Mouse (Mus musculus) layer of hippocampus, postnatal 25 days (tissue): ENCODE results near the gene Wdr82. TPM values are rescaled to one million over a fixed set of nuclear protein-coding genes. Genes with fewer than 3 reads are reported as not detected.

ENCODE experiments used
- DNase-seq, 2 experiments: peaks; one replicate each; pipeline ENCODE4 v3.0.0; 2022; ENCODE audit warnings: mixed read lengths in 2 of 2, low spot score in 1 of 2; ENCODE audit errors: extremely low spot score in 1 of 2
- total RNA-seq, 2 experiments: library from RNA; stranded (reverse); gene quantifications; 2 replicates each; pipeline ENCODE4 v1.2.3; 2021

The Wdr82 gene
- 100 to 1,000 TPM; 132 to 141 TPM for total RNA-seq

DNA sequence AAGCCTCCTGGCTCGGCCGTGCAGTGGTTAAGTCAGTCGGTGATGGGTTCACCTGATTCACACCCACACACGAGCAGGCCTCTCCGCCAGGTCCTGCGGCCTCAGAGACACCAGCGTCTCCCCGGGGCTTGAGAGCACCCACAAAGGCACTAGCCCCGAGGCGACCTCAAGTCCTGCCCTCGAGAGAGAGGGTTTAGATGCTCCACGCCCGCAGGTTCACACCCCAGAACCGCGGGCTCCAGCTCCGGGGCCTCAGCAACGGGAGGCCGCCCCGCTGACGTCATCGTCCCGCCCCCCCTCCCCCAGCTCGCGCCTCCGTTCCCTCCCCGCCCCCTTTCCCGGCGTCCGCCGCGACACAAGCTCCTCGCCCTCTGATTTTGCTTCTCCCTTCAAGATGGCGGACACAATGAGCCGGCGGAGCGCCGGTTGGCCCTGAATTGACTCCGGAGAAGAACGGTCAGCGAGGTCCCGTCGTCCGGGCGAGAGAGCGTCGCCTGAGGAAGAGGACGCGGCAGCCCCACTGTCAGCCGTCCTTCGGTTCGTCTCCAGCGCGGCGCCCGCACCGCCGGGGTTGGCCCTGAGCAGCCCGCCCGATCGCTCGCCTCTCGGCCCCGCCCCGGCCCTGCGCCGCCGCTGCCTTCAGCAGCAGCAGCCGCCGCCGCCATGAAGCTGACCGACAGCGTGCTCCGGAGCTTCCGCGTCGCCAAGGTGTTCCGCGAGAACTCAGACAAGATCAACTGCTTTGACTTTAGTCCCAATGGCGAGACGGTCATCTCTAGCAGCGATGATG is at the start of gene Wdr82:
Gene Wdr82 (plus strand): TSS at position 373 of the 790 bp plus-strand sequence.
- DNase-seq = peak; percentile 81 to 85

DNA sequence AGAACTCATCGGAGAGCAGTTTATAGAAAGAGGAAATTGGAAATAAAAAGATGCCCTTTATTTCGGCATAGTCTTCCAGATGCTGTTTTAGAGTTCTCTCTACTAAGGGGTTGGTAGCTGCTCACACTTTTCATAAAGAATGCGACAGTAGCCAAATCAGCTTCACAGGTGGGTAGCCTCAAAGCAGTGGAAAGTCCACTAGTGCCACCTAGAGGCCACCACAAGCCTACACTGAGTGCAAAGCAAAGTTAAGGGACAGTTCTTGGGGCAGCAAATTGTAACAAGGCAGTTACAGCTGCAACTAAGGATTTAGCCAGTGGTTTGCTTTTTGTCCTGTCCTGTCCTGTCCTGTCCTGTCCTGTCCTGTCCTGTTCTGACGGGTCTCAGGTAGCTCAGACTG is 47.1 kb upstream of the Wdr82 start:
- peak in 1 of 2 experiments; percentile 51 for DNase-seq

DNA sequence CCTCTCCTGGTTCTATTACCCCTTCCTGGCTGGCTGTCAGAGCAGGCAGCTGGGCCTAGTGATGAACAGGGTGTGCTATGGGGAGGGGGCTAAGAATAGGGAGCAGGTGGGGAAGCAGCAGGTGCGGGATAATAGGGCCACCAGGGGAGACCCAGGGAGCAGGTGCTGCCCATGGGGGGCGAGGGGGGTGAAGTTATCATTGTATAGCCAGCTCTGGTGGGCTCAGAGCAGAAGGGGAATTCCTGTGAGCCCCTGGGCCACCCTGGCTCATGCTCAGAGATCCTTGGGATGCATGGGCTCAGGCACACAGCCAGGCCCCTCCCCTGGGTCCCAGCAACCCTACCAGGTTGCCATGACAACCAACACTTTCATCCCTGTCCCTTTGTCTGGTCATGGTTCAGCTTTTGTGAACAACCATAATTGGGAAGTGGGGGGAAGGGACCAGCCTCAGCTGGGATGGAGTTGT is 43.9 kb upstream of the Wdr82 start:
- no peak for DNase-seq

DNA sequence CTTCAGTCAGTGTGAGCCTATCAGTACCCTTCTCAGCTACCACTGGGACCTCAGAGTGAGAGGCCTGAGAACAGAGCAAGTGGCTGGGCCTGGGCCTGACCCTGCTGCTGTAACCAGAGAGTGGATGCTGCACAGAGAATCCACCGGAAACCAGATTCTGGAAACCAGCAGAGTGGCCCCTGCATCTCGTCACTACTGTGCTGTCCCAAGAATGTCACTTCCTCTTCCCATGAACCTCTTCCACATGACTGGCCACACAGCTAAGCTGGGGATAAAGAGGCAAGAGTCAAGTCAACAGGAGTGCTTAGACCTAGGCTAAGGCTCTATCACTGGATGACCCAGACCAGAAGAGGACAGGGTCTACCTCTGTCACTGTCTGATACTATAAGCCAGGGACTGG is 41.7 kb upstream of the Wdr82 start:
- DNase-seq = no peak

DNA sequence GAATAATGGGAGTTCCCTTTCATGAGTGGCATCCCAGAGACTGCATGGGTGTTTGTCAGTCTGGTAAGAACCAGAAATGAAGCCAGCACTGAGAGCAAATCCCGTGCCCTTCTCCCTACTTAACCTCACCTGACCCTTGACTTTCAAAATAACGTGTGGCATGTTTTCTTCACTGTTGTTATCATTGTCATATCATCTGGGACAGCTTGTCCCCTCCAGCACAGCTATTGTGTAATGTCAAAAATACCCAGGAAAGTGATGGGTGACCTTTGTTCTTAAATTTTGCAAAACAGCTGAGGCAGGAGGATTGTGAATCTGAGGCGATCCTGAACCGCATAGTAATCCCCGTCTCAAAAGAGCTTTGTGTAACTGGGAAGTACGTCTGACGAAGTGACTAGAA is 40.5 kb upstream of the Wdr82 start:
- no peak for DNase-seq

DNA sequence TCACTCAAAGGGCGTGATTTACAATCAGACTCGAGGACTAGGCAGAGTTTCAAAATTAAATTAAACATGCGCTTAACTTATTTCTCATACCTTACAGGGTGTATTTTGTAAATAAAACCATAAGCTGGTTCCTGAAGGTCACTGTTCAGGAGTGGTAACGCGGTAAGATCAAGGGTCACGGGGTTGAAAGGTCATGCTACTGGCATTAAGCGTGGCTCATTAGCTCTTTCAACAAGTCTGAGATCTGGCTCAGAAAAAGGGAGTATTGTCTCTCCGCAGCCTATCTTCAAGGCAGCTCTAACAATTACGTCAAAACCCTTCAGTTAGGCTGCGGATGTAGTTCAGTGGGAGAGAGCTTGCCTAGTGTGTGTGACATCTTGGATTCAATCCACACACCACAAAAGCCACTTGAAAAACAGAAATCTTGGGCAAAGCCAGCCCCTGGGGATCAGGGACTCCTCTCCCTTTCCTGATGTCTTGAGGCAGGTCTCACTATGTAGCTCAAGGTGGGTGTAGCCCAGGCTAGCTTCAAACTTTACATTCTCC is 33.0 kb upstream of the Wdr82 start:
- no peak for DNase-seq

DNA sequence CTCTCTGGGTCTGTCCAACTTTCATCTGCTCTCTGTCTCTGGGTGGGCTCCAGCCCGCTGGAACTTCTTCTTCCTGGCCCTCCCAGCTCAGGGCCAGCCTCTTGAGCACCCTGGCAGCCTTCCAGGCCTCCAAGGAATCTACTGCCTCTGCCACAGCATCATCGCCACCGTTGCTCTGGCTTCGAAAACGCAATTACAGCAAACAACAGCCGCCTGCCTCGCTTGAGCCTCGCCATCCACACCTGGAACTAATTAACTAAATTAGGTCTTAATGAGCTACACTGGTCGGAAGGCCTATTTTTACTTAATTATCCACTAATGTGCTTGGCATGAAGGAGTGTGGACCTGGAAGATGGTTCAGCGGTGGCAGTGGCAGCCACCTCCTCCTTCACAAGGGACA is 31.0 kb upstream of the Wdr82 start:
- no peak for DNase-seq

DNA sequence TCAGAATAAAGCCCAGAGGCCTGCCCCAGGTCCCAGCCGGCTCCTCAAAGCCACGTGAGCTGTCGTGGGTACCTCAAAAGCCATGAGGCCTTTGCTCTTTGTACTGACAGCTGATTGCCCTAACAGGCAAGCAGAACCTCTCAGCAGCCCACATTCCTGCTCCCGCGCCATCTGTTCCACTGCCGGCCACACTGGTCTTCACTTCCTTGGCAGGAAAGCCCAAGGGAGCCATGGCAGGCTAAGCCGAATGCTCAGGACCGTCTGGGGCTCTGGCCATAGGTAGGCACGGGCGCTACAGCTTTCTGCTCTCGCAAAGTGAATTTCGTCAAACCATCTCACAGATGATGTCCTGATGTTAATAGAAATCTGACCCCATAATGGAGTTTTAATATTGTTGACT is 28.8 kb upstream of the Wdr82 start:
- no peak for DNase-seq

DNA sequence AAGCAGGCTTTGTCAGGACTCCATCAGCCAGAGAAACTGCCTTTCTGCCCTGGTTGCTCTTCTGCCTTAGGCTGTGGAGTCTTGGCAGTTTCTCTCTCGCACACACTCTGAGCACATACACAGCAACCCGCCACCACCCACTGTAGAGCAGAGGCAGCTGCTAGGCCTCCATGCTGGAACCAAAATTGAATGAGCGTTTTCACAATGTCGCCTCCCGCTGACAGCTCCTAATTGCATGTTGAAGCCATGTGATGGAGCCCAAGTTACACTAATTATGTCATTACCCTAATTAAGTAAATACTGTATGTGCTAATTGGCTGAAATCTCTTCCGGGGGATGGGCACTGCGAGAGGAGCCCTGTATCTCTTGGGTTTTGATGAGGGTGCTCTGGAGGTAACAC is 26.6 kb upstream of the Wdr82 start:
- DNase-seq = no peak

DNA sequence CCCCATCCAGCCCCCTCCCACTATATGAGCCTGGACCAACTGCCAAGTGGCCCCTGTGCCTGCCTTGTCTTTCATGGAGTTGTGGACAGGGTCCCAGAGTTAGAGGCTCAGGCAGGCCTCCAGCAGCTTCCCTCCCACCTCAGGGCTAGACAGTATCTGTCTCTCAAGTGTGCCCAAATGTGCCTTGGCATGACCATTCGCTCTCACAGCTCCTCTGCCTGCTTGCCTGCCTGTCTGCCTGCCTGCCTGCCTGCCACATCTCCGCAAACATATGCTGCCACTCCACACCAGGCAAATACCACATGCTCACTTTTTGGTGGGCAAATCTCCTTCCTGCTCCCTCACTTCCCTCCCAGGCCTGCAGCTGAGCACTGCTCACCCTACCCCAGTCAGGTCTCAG is 25.1 kb upstream of the Wdr82 start:
- no peak for DNase-seq

DNA sequence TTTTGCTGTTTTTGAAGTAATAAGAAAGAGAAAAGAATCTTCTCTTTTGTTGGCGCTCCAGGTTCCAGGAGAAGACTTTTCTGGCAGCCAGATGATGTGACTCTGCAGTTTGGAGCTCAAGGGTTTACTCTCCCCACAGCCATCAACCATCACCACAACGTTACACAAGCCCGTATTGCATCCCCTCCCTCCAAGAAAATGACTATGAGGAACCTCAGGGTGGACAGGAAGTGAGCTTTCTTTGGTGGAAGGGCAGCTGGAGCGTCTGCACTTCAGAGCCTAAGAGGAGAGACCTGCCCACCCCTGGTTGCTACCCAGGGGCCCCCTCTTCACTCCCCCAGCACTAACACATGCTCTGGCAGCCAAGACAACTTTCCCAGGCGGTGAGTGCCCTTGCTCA is 23.4 kb upstream of the Wdr82 start:
- DNase-seq = no peak

DNA sequence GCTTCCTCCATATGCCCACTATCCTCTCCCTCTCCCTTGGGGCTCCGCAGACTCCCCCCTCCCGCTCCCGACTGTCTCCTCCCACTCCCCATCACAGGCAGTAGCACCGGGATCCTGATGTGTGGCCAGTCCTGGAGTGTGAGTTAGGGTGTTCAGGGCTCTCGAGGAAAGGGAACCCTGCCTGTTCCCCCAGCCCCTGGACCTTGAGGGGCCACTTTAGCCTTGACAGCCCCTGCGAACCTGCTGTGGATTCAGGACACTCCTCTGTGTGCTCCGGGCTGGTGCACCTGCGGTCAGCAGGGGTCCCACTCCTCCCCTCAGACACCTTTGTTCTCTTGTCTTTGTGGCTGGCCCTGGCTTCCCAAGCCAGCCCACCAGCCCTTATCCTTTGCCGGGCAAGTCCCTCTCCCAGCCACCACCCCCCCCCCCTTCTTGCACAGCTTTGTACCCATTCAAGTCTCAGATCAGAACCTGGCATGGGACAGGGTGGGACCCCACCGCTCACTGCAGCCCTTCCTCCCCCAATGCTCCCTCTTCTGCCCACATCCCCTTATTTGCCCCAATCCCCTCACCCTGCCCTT is 22.8 kb upstream of the Wdr82 start:
- no peak for DNase-seq

DNA sequence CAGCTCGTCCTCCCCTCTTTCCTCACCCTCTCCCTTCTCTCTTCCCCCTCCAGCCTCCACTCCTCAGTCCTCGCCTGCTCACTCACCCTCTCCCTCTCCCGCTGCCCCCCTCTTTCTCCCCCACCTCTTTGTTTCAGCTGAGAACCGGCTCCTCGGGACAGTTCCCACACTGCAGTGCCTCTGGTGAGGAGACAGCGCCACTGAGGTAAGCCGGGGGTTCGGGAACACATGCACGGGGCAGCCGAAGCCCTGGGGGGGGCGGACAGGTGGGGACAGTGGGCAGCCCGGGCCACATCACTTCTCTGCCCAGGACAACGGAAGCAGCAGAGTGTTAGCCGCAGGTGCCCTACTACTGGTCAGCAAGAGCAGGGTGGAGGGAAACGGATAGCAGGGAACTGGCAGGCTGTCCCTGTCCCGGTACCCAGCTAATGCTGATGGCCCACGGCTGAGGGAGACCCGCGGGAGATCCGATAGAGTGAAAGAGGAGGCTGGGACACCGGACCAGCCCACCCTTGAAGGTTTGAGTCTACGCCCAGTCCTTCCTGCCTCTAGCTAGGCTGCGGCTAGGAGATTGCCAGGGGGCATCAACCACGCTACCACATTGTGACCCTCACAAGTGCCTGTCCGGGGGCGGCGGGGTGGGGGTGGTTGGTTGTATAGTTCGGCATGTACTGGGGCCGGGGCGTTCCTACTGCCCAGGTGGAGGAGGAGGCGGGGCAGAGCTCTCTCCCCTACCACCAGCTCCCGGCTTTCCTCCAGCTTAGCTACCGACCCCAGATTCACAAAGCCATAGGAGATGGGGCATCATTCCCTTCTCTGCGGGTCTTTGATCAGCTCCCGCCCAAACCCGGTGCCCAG is 22.0 kb upstream of the Wdr82 start:
- DNase-seq = no peak

DNA sequence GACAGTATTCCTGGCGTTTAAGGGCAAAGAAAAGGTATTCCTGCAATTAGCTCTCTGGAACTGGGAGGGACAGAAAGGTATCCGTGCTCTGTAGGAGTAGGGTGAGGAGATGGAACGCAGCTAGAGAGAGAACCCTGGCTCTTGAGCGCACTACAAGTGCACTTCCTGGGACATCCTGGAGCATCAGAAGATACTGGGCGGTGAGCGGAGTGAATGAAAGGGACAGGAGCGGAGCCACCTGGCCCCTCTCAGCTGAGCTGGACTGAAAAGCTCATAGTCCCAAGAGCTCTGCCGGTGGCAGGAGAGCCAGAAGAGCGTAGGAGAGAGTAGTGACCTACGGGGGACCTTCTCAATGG is 21.4 kb upstream of the Wdr82 start:
- no peak for DNase-seq

DNA sequence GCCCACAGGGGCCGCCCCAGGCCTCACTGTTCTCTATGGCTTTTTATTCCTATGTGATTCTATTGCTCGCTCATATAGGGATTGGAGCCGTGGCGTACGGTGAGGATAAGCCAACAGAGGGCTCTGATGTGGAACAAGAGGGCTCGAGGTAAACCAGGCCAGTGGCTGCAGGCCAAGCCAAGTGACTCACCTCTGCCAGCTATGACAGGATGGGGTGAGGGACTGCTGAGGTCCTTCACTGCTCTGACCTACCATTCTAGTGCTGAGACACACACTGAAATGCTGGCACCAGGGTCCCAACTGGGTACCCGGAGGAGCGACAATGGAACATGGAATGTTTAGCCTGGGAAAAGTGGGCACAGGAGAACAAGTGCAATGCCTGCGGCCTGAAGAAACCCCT is 16.6 kb upstream of the Wdr82 start:
- DNase-seq = no peak

DNA sequence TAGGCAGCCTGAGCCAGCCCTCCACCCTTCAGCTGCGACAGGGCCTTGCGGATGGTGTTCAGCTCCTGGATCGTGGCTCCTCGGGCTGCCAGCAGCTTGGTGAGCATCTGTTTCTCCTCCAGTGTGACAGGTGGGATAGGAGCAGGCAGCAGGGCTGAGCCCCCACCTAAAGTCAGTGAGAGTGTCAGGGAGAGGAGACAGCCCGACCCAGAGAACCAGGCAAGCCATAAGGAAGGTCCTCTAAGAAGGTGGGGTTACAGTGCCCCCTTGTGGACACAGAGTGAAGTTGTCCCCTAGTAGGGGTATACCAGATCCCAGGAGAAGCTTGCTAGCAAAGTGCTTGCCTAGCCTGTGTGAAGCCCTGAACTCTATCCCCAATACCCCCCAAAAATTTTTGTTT is 14.3 kb upstream of the Wdr82 start:
- DNase-seq = peak in 1 of 2 experiments; percentile 53

DNA sequence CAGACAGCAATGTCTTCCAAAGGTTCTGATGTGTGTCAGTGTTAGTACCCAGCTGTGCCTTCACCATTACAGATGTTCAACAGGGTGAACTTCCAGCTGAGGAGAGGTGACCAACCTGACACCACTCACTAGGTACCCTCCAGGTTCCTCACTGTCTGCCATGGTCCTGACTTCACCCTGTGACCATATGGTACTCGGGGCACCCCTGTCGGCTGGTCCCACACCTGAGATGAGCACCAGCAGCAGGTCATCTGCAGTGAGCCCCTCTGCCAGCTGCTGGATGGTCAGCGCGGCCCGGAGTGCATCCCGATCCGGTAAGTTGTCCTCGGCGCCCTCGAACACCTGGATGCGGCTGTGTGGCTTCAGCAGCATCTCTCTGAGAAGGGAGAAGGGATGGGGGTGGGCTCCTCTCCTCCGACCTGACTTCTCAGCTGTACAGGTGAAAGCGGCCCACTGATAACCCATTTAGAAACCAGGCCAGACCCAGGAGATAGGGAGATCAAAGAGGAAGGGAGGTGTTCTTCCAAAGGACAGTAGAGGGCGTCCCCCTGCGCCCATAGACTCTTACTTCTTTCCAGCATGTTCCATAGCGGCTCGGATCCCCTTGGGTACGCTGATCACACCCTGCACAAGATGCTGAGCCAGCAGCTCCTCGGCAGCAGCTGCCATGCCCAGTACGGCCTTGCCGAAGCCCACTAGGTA is 13.7 kb upstream of the Wdr82 start:
- DNase-seq = no peak

DNA sequence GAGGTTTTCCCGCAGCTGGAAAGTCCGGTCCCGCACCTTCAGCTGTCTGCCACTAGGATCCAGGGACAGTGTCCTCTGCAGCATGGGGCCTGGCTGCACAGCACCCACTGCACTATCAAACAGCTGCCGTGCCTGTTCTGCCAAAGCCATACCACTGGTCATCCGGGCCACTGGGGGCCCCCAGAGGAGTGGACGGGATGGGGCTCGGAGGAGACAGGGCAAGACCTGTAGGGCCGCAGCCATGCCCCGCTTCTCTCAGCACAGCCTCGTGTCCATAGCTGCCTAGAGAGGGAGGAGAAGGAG is 13.2 kb upstream of the Wdr82 start:
- DNase-seq = no peak

DNA sequence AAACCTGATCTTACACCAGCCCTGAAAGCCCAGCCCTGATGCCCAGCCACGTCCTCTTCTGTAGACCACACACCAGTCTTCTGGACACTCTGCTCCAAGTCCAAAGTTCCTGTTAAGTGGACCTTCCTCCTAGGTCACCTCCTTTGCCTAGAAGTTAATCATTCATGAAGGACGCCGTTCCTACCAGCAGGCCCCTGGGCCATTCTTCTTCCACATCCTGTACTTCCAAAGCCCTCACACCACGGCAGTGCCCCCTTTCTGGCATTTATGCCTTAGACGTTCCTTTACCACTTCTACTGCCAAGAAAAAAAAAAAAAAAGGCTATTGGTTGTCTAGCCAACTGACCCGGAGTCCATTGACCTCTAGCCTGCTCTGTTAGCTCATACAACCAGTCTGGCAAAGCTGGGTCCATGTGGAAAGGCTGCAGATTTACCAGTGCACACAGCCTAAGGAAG is 12.7 kb upstream of the Wdr82 start, which contains the start of gene Glyctk:
Gene Glyctk (minus strand): TSS at position 102 of the 455 bp plus-strand sequence.
- DNase-seq = no peak

DNA sequence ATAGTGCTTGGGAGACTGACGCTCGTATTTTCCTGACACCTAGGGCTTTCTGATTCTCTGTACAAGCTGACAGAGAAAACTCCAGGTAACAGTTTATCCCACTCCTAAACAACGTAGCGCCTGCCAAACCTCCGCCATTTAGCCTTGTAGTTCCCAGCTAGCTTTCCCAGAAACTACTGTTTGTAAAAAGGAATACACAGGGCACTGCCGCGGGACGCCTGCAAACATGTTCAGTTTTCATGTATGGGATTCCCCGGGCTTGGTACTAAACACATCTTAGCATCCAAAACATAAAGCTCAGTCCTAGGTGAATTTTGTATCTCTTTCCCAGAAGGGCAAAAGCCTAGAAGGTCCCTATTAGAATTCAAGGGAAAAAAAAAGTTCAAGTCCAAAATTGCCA is 11.5 kb upstream of the Wdr82 start:
- DNase-seq = no peak
